Mouse (Mus musculus) gastrocnemius, postnatal 10 days (tissue): ENCODE data around the gene Olfr314. TPM values are rescaled to one million over a fixed set of nuclear protein-coding genes. Genes with fewer than 3 reads are reported as not detected.
"Not testable (repeated sequence)": the region's sequence is repeated elsewhere in the genome, so short reads cannot be mapped to it uniquely, and the experiment has no call there.

ENCODE experiments used
- DNase-seq: peaks from one replicate; pipeline ENCODE4 v3.0.0; 2021; ENCODE audit warnings: mixed read lengths
- long read RNA-seq, 2 experiments: library from polyadenylated mRNA; stranded (forward); transcript quantifications; one replicate each; pipeline ENCODE4 v2.0.0; 2021
- total RNA-seq, 2 experiments: library from RNA; stranded (reverse); gene quantifications; 2 replicates each; pipeline ENCODE4 v1.2.3; 2021

Gene Olfr314
- not detected for total RNA-seq
- long read RNA-seq, experiment 1: 0 reads
- long read RNA-seq, experiment 2: 0 reads

GRCm38 (mm10) chr11:58782480-58783089 is at the start of gene Olfr314:
Gene Olfr314, plus strand, starts transcription at chr11:58782952.
- DNase-seq: no peak

DNA sequence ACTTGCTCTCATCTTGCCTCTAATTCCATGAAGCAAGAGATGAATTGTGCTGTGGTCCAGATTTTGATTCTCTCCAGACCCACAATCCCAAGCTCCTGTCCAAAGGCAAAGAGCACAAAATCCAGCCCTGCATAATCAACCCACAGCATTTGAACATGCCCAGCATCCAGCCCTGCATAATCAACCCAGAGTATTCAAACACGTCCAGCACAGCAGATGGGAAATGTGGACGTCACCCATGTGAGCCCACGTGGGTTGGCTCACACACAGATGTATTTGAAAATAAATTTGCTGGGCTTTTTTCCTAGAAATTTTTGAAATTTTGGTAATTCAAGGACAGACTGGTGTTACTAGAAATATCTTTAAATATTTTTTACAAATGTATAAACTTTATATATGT is 49.4 kb upstream of the Olfr314 start:
- DNase-seq: no peak

GRCm38 (mm10) chr11:58738792-58739262 is 43.9 kb upstream of the Olfr314 start, which contains the start of gene Olfr317:
Gene Olfr317, minus strand, starts transcription at chr11:58739212.
- no peak for DNase-seq

DNA sequence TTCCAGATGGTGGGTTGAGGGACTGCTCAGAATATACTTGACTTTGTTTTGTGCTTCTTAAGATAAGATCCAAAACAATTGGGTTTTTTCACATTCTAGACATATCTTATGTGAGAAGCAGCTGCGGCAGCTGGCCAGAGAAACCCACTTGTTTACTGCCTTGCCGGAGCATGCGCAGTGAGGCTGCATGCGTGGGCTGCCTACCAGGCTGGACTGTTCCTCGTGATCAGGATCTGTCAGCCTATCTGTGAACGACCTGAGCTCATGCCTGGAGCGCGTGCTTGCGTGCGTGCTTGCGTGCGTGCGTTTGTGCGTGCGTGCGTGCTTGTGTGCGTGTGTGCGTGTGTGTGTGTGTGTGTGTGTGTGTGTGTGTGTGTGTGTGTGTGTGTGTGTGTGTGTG is 31.7 kb upstream of the Olfr314 start:
- not testable (repeated sequence) for DNase-seq

DNA sequence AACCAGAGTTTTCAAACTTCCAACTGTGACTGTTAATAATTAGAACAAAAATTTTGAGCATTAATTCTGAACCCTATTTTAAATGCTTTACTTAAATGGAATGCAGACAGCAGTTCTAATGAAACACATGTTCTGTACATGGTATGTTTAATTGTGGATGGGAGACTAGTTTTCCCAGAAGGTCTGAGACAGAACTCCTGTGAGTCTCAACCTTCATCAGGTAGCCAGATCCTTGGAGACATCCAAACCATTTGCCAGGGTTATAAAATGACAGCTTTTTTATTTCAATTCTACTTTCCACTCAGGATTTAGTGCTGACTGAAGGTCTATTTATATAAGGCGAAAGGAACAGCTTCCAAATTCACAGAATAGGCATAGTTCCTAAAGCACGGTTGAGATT is 30.3 kb upstream of the Olfr314 start, which contains the start of gene Olfr316:
Gene Olfr316 (plus strand): TSS at position 301 of the 400 bp plus-strand sequence.
- DNase-seq: no peak

GRCm38 (mm10) chr11:58772888-58773287 is 9.9 kb upstream of the Olfr314 start, which contains the start of gene Olfr315:
Gene Olfr315, plus strand, starts transcription at chr11:58773188.
- no peak for DNase-seq

DNA sequence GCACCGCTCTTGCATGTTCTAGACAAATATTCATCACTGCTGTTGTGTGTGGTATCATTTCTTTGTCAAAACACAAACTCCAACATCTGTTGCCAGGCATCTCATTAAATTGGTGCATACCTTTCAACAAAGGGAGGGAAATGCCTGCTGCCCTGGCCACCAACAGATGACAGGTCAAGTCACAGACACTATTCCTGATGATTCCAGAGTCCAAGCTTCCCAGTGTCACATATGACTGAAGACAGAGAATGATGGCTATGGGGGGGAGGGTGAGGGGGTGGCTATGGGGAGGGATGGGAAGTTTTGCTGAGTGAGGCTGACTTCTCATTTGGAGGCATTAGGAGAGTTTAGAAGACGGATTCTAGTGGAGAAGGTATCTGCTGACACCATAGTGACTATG is 1.4 kb downstream of the Olfr314 start:
- DNase-seq: no peak

DNA sequence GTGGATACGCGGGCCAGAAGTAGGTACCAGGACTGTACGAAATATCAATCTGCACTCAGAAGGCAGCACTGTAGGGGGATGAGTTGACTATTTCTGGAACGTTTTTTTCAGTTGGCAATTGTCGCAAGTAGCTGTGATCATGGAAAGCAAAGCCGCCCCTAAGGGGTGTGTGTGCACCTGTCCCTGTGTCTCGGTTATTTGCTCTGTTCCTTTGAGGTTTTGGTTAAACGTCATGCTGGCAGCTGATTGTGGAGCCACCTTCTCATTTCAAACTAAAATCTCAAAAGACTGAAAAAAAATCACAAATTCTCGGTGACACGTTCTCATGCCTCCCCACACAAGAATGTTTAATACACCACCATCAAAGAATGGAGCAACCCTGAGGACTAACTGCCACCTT is 4.9 kb downstream of the Olfr314 start:
- no peak for DNase-seq

DNA sequence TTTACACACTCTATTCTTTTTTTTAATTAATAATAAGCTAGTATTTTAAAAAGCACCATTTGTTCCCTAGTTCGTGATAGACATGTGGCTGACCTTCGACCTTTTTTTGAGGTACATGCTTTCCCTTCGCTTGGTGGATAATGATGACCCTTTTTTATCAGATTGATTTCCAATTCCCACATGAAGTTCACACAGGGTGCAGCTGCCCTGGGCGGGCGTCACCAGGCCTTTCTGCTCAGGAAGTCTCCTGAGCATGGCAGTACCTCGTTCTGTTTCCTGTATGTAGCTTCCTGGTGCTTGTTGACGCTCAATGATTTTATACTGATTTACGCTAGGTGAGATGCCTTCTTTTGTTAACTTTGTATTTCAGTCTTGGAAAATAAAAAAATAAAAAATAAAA is 5.6 kb downstream of the Olfr314 start:
- no peak for DNase-seq

GRCm38 (mm10) chr11:58789532-58789931 is 6.8 kb downstream of the Olfr314 start:
- no peak for DNase-seq

DNA sequence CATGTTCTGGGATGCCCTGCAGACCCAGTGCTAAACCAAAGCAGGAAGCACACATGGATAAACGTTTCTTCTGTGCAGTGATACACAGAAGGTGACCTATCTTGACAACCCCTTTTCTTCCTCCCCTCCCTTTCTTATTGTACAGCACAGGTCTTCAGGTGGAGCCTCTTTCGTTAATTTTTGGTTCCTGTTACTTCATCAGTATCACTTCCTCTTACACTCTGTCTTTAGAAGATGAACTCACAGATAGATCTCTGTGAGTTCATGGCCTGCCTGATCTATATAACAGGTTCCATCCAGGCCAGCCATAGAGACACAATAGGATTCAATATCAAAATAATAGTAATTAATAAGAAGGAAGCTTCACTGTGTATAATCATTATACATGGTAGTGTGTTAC is 7.3 kb downstream of the Olfr314 start:
- no peak for DNase-seq

DNA sequence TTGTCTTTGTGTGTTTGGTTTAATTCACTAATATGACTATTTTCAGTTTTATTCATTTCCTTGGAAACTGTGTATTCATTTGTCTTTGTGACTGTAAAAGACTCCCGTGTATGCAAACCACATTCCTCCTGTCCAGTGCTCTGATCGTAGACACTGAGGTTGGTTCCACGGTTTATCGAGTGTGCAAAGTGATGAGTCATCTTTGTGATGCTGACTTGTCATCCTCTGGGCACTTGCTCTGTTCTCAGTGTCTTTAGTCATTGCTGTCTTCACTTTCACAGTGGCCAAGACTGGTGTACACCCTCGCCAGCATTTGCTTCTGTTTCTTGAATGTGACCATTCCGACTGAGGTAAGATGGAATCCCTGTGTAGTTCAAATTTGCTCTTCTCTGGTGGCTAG is 7.9 kb downstream of the Olfr314 start:
- no peak for DNase-seq

DNA sequence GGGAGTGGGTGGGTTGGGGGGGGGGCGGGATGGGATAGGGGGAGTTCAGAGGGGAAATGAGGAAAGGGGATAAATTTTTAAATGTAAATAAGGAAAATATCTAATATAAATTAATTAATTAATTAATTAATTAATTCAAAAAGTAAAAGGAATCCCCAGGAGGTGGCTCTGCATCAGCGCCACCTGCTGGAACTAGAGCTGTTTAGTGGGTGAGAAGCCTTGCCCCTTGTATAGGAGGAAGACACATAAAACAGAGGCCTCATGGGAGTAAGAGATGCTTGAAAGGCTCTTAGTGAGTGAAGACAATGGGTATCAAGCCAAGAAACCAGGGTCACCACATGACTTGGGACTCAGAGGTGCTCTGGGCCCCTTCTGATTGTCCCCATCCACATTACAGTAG is 13.1 kb downstream of the Olfr314 start:
- DNase-seq: no peak

DNA sequence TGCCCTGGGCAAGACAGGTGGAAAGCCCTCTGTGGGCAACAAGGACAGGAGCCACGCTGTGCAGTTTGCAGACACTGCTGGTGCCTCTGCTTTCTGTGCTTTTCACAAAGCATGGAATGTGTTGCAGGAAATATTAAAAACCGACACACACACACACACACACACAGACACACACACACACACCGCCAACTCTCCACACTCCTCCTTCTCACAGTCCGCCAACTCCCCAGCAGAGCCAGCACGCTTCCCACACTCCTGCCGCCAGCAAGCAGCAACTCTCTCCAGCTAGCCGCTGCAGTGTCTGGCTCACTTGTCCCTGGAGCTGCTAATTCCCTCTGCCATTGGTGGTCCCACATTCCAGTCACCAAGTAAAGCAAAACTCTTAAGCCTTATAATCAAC is 14.1 kb downstream of the Olfr314 start:
- peak; percentile 14 for DNase-seq

- no peak for DNase-seq
These were observed 17.0 kb downstream of the Olfr314 start for GRCm38 (mm10) chr11:58799747-58800146.

GRCm38 (mm10) chr11:58801558-58802228 is 18.9 kb downstream of the Olfr314 start, which contains the start of gene Fam183b:
Gene Fam183b, minus strand, starts transcription at chr11:58801960.
- DNase-seq: no peak

GRCm38 (mm10) chr11:58803871-58804270 is 21.1 kb downstream of the Olfr314 start:
- DNase-seq: no peak

GRCm38 (mm10) chr11:58804393-58804792 is 21.6 kb downstream of the Olfr314 start:
- no peak for DNase-seq

DNA sequence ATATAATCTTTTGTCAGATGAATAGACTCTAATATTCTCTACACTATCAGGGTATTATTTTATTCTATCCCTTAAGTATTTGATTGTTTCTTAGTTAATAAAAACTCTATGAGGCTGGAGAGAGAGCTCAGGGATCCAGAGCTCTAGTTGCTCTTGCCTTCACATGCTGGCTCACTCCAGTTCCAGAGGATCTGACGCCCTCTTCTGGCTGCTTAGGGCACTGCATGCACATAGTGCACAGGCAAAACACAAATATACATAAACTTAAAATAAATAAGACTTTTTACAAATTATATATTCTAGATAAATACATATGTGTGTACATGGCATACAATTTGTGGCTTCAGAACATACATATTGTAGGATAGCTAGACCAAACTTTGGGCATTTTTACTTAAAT is 29.2 kb downstream of the Olfr314 start:
- no peak for DNase-seq

- DNase-seq: not testable (repeated sequence)
These were observed 31.9 kb downstream of the Olfr314 start, which contains the start of gene Olfr313 for GRCm38 (mm10) chr11:58814700-58815099. Gene Olfr313, plus strand, starts transcription at chr11:58815000.

GRCm38 (mm10) chr11:58815676-58816075 is 32.9 kb downstream of the Olfr314 start:
- no peak for DNase-seq

DNA sequence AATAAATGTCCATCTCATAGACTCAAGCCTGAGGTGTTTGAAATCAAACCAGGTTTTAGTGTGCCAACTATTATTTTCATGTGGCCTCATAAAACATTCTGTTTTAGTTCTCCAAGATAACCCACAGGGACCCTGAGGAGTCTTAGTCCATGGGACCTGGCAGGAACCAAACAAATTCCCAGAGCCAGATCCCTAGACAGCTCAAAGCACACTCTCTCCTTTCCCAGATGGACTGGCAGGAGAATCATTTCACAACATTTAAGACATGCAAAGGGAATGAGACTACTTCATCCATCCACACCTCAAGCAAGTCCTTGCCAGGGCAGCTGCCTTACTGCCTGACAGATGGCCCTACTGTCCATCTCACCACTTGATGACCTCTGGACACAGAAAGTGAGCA is 46.2 kb downstream of the Olfr314 start, which contains the start of gene Olfr312:
Gene Olfr312 (plus strand): TSS at position 301 of the 400 bp plus-strand sequence.
- not testable (repeated sequence) for DNase-seq

DNA sequence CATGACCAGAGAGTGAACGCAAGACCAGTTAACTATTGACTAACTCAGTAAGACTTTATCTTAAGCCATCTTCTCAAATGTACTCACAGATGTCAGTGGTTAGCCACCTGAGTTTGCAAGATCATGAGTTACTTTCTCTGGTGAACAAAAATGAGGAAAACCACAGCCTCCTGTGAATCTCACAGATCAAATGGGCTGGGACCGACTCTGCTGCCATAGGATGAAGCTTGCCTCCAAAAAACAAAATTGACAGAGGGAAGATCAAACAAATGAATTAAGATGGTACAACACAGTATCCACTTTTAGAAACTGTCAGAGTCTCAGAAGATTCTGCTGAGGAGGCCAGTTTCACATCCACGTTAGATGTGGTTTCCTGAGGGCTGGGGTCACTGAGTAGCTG is 47.0 kb downstream of the Olfr314 start:
- no peak for DNase-seq
